Mouse (Mus musculus): Measurements from ENCODE around the gene Sema4c. TPM values are rescaled to one million over a fixed set of nuclear protein-coding genes. Genes with fewer than 3 reads are reported as not detected.

Sema4c gene
- polyA plus RNA-seq, 1 experiment from 2014 or later = 4.7 TPM

DNA sequence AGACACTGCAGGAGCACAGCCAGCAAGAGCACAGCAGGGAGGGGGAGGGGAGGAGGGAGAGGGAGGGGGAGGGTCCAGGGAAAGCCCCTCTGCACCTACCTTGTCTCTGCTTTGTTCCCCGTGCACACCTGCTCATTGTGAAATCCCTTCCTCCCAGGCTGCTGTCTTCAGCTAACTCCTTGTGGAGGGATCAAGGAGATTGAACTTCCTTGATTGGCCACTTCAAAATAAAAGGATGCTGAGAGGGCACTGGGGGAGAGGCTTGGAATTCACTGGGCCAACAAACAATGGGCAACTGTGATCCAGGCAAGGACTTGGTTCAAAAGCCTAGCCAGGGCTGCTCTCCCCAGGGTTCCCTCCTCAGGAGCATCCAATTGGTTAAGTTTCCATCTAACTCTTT is 35.0 kb upstream of the Sema4c start:
- WGBS = 11% methylated on average over 1 of the region's 1 CpGs
- no peak overlapping the region for H3K9ac ChIP-seq (replicated peaks; ENCODE audit: low read length)
- ATAC-seq (ENCODE audit: low FRiP score, low TSS enrichment) (no peak), DNase-seq (no peak)
- H3K27me3 ChIP-seq (ENCODE audit: control insufficient read depth, insufficient read depth, low read length) = no peaks in the 10 kb centered on the region
- no peak overlapping the region for H3K4me2 ChIP-seq (ENCODE audit: low read length)
- 0 out of 2 replicates have a peak, but pooled peaks cover 5% of the 10 kb centered on the region for H3K4me1 ChIP-seq (ENCODE audit: control insufficient read depth, insufficient read depth, low read length)
- no peak overlapping the region for H3K4me3 ChIP-seq (replicated peaks; ENCODE audit: low read depth, low read length)
- H3K9me3 ChIP-seq (ENCODE audit: control insufficient read depth, low read length) = no peaks in the 10 kb centered on the region
- H3K36me3 ChIP-seq (ENCODE audit: control insufficient read depth, insufficient read depth, low read length) = no peaks in the 10 kb centered on the region
- no peak overlapping the region for H3K27ac ChIP-seq (replicated peaks; ENCODE audit: low read depth, low read length)

DNA sequence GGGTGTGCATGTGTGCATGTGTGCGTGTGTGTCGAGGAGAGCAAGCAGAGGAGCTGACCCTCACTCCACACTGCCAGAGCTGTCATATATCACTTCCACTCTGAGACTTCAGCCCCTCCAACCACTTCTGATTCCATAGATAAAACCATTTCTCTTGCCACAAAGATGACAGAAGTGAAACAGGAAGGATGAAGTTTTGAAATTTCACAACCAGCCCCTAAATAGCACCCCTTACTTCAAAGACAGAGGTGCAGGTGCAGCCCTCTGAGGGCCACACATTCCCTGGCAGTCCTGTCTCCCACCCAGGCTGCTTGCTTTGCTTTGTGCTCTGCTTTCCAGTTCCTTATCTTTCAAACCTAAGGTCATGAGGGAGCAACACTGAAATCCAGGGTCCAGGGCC is 33.3 kb upstream of the Sema4c start:
- DNase-seq (no peak), ATAC-seq (ENCODE audit: low FRiP score, low TSS enrichment) (no peak)
- Histone ChIP-seq H3K9me3 (ENCODE audit: control insufficient read depth, low read length) (no peaks in the 10 kb centered on the region), H3K27ac (replicated peaks; ENCODE audit: low read depth, low read length) (no peak overlapping the region), H3K4me3 (replicated peaks; ENCODE audit: low read depth, low read length) (no peak overlapping the region), H3K36me3 (ENCODE audit: control insufficient read depth, insufficient read depth, low read length) (no peaks in the 10 kb centered on the region), H3K4me1 (ENCODE audit: control insufficient read depth, insufficient read depth, low read length) (0 out of 2 replicates have a peak, but pooled peaks cover 5% of the 10 kb centered on the region), H3K4me2 (ENCODE audit: low read length) (no peak overlapping the region), H3K27me3 (ENCODE audit: control insufficient read depth, insufficient read depth, low read length) (no peaks in the 10 kb centered on the region), H3K9ac (replicated peaks; ENCODE audit: low read length) (no peak overlapping the region)
- 90% methylated on average over 2 of the region's 2 CpGs for WGBS

DNA sequence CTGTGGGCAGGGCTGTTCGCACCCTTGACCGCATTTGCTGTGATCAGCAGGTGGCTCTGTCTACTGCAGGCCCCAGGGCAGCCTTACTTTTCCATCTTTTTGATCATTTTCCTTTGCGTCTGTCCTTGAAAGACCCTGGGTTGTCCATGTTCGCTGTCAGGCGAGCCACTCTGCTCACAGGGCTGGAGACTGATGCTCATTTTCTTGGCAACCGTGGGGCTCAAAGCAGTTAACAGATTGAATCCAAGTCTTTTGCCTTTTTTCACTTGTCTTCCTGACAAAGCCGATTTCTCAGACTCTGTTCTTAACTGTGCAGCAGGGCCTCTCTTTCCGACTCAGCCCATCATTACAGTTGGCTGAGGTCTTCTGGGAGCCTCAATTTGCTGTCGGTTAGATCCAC is 32.5 kb upstream of the Sema4c start:
- Histone ChIP-seq H3K27me3 (ENCODE audit: control insufficient read depth, insufficient read depth, low read length) (no peaks in the 10 kb centered on the region), H3K36me3 (ENCODE audit: control insufficient read depth, insufficient read depth, low read length) (no peaks in the 10 kb centered on the region), H3K9me3 (ENCODE audit: control insufficient read depth, low read length) (no peaks in the 10 kb centered on the region), H3K4me3 (replicated peaks; ENCODE audit: low read depth, low read length) (no peak overlapping the region), H3K4me2 (ENCODE audit: low read length) (no peak overlapping the region), H3K9ac (replicated peaks; ENCODE audit: low read length) (no peak overlapping the region), H3K4me1 (ENCODE audit: control insufficient read depth, insufficient read depth, low read length) (0 out of 2 replicates have a peak, but pooled peaks cover 5% of the 10 kb centered on the region), H3K27ac (replicated peaks; ENCODE audit: low read depth, low read length) (no peak overlapping the region)
- DNase-seq (no peak), ATAC-seq (ENCODE audit: low FRiP score, low TSS enrichment) (no peak)
- WGBS = 54% methylated on average over 9 of the region's 9 CpGs

DNA sequence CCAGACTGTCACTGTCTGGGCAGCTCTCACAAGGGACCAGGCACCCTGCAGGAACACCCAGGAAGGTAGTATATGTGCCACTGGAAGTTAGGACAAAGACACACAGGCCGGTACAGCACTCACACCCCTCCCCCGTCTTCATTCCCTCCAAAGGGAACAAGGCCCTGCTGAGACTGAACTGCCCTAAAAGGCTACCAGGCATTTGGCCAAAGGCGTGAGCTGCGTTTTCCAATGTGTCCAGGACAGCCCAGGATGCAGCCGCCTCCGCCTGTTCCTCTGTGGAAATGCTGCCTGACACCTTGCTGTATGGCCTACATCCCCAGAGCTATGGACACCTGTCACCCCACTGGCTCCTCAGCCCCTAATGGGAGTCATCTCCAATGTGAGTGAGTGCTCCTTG is 31.3 kb upstream of the Sema4c start:
- ATAC-seq (ENCODE audit: low FRiP score, low TSS enrichment) (no peak), DNase-seq (peak; percentile 32)
- Histone ChIP-seq H3K9me3 (ENCODE audit: control insufficient read depth, low read length) (no peaks in the 10 kb centered on the region), H3K4me2 (ENCODE audit: low read length) (no peak overlapping the region), H3K27ac (replicated peaks; ENCODE audit: low read depth, low read length) (no peak overlapping the region), H3K36me3 (ENCODE audit: control insufficient read depth, insufficient read depth, low read length) (no peaks in the 10 kb centered on the region), H3K4me1 (ENCODE audit: control insufficient read depth, insufficient read depth, low read length) (0 out of 2 replicates have a peak, but pooled peaks cover 5% of the 10 kb centered on the region), H3K9ac (replicated peaks; ENCODE audit: low read length) (no peak overlapping the region), H3K27me3 (ENCODE audit: control insufficient read depth, insufficient read depth, low read length) (no peaks in the 10 kb centered on the region), H3K4me3 (replicated peaks; ENCODE audit: low read depth, low read length) (no peak overlapping the region)
- 50% methylated on average over 6 of the region's 6 CpGs for WGBS

DNA sequence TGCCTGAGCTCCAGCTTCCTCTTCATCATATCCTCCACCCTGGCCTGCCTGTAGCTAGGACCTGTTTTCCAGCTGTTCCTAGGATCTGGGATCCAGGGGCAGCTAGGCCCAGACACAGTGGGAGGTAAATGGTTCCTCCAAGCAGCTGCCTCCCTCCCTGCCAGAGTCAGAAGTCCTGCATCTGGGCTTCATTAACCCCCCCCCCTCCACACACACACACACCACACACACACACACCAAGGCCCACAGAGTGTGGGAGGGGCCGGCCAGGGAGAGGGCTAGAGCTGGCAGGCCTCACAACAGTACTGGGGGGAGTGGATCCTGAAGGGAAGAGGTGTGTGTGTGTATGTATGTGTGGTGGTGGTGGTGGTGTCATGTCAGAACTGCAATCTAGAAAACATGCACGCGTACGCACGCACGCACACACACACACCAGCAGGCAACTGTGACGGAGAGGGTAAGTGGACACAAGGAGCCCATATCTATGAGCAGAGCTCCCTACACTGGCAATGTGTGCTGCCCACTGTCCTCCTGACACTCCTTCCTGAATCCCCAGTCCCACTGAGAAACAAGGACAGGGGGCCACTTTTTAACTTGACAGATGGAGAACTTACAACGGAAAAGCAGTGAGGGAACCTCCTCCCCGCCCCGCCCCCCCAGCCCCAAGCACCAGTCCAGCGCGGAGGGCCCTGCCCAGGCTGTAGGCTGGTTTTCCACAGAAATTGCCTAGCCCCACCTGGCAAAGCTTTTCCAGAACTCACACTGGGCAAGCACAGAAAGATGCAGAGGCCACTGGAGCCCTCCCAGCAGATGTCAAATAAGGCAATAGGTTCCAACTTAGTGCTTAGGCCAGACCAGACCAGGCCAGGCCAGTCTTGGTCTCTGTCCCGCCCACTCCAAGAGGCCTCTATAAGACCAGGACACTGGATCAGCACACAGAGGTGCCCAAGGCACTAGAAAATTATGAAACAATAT is 30.6 kb upstream of the Sema4c start:
- H3K27ac ChIP-seq (replicated peaks; ENCODE audit: low read depth, low read length) = no peak overlapping the region
- 76% methylated on average over 13 of the region's 13 CpGs for WGBS
- H3K36me3 ChIP-seq (ENCODE audit: control insufficient read depth, insufficient read depth, low read length) = no peaks in the 10 kb centered on the region
- H3K9me3 ChIP-seq (ENCODE audit: control insufficient read depth, low read length) = no peaks in the 10 kb centered on the region
- DNase-seq = no peak
- H3K4me2 ChIP-seq (ENCODE audit: low read length) = no peak overlapping the region
- H3K4me3 ChIP-seq (replicated peaks; ENCODE audit: low read depth, low read length) = no peak overlapping the region
- no peaks in the 10 kb centered on the region for H3K27me3 ChIP-seq (ENCODE audit: control insufficient read depth, insufficient read depth, low read length)
- 0 out of 2 replicates have a peak, but pooled peaks cover 5% of the 10 kb centered on the region for H3K4me1 ChIP-seq (ENCODE audit: control insufficient read depth, insufficient read depth, low read length)
- H3K9ac ChIP-seq (replicated peaks; ENCODE audit: low read length) = no peak overlapping the region
- peak; percentile 46 for ATAC-seq (ENCODE audit: low FRiP score, low TSS enrichment)

DNA sequence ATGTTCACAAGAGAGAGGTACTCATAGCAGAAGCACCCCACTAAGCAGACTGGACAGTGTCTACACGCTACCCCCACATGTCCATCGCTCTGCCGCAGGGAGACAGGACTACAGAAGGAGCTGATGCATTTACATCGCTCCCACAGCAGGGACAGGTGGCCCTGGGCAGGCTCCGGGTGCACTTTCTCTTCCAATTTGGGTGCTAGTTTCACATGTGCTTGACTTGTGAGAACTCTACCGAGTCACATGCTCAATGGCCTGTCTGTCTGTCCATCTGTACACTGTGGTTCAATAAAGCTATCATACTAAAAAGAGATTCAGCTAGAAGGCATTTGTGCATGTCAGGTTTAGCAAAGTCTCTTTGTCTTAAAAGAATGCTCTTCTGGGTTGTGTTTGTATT is 29.7 kb upstream of the Sema4c start:
- no peaks in the 10 kb centered on the region for H3K9me3 ChIP-seq (ENCODE audit: control insufficient read depth, low read length)
- no peak overlapping the region for H3K9ac ChIP-seq (replicated peaks; ENCODE audit: low read length)
- DNase-seq (no peak), ATAC-seq (ENCODE audit: low FRiP score, low TSS enrichment) (no peak)
- H3K27me3 ChIP-seq (ENCODE audit: control insufficient read depth, insufficient read depth, low read length) = no peaks in the 10 kb centered on the region
- no peak overlapping the region for H3K4me2 ChIP-seq (ENCODE audit: low read length)
- no peak overlapping the region for H3K27ac ChIP-seq (replicated peaks; ENCODE audit: low read depth, low read length)
- H3K4me1 ChIP-seq (ENCODE audit: control insufficient read depth, insufficient read depth, low read length) = 0 out of 2 replicates have a peak, but pooled peaks cover 5% of the 10 kb centered on the region
- WGBS = 87% methylated on average over 6 of the region's 6 CpGs
- H3K36me3 ChIP-seq (ENCODE audit: control insufficient read depth, insufficient read depth, low read length) = no peaks in the 10 kb centered on the region
- no peak overlapping the region for H3K4me3 ChIP-seq (replicated peaks; ENCODE audit: low read depth, low read length)

DNA sequence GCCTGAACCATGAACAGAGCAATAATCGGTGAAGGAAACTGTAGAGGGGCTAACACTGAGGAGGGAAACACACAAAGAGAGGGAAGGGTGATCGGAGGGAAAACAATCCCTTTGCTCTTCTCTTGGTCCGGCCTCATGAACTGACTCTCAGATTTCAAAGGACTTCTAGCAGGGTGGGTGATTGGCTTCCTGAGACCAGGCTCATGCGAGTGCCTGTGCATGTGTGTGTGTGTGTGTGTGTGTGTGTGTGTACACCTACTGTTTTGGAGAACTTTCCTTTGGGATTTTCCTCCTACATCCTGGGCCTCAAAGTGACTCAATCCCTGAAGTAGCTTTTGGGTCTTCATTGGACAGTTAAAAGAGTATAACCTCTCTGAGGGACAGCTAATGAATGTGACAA is 28.1 kb upstream of the Sema4c start:
- no peaks in the 10 kb centered on the region for H3K27me3 ChIP-seq (ENCODE audit: control insufficient read depth, insufficient read depth, low read length)
- no peak overlapping the region for H3K4me2 ChIP-seq (ENCODE audit: low read length)
- DNase-seq = no peak
- no peak overlapping the region for H3K9ac ChIP-seq (replicated peaks; ENCODE audit: low read length)
- H3K4me1 ChIP-seq (ENCODE audit: control insufficient read depth, insufficient read depth, low read length) = peaks cover 6% of the 10 kb centered on the region; the same call in 1 of the 2 replicates
- no peak overlapping the region for H3K4me3 ChIP-seq (replicated peaks; ENCODE audit: low read depth, low read length)
- H3K9me3 ChIP-seq (ENCODE audit: control insufficient read depth, low read length) = no peaks in the 10 kb centered on the region
- WGBS = 47% methylated on average over 4 of the region's 4 CpGs
- no peak overlapping the region for H3K27ac ChIP-seq (replicated peaks; ENCODE audit: low read depth, low read length)
- no peak for ATAC-seq (ENCODE audit: low FRiP score, low TSS enrichment)
- H3K36me3 ChIP-seq (ENCODE audit: control insufficient read depth, insufficient read depth, low read length) = no peaks in the 10 kb centered on the region

DNA sequence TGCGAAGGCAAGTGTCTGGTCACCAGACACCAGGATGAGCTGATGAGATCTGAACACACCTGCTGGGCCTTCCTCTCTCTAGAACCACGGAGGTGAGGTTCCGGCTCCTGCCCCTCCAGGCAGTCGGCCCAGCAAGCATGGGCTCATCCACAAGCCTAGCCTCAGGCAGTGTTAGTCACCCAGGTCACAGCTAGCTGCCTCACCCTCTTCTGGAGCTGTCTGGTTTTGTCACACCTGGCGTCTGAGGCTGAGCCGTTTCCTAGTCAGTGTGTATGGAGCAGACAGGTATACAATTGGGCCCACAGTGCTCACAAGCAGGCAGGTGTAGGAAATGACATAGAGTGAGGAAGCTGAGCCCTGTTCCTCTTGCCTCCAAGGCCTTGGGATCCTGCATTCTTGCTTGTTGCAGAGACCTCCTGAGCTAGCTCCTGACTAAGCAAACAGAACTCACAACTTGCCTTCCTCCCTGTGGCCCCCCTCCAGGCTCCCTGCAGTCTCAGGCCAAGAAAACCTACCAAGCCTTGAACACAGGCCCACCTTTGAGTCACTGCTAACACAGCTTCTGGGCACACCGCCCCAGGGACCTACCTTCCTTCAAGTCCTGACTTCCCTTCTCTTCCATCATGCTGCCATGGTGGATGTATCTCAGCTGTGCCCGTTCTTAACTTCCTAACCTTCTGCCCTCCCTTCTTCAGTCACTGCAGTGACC is 25.4 kb upstream of the Sema4c start:
- H3K27ac ChIP-seq (replicated peaks; ENCODE audit: low read depth, low read length) = no peak overlapping the region
- no peak overlapping the region for H3K4me2 ChIP-seq (ENCODE audit: low read length)
- no peak overlapping the region for H3K4me3 ChIP-seq (replicated peaks; ENCODE audit: low read depth, low read length)
- H3K36me3 ChIP-seq (ENCODE audit: control insufficient read depth, insufficient read depth, low read length) = no peaks in the 10 kb centered on the region
- no peak for ATAC-seq (ENCODE audit: low FRiP score, low TSS enrichment)
- H3K9me3 ChIP-seq (ENCODE audit: control insufficient read depth, low read length) = no peaks in the 10 kb centered on the region
- H3K9ac ChIP-seq (replicated peaks; ENCODE audit: low read length) = no peak overlapping the region
- no peaks in the 10 kb centered on the region for H3K27me3 ChIP-seq (ENCODE audit: control insufficient read depth, insufficient read depth, low read length)
- WGBS = 82% methylated on average over 8 of the region's 8 CpGs
- H3K4me1 ChIP-seq (ENCODE audit: control insufficient read depth, insufficient read depth, low read length) = peaks cover 22% of the 10 kb centered on the region
- no peak for DNase-seq

All from midbrain, embryonic 14.5 days (tissue).